Mouse (Mus musculus) MEL (cell line): ENCODE measurements around the gene Irs3. TPM values are rescaled to one million over a fixed set of nuclear protein-coding genes. Genes with fewer than 3 reads are reported as not detected.

Source experiments
- DNase-seq: peaks from one replicate; pipeline ENCODE4 v3.0.0; 2011; ENCODE audit warnings: low read depth, low spot score
- H3K27ac ChIP-seq: 2 replicates; pipeline ENCODE4 v1.5.1; 2012; ENCODE audit warnings: low read depth, mild to moderate bottlenecking, control low read depth, low read length, moderate library complexity; ENCODE audit not compliant: control insufficient read depth
- H3K27me3 ChIP-seq, 2 experiments: fragments of 150-350 bp in 1 of 2; sonication (generic) in 1 of 2; 2 replicates each; pipeline ENCODE4 v1.6.1; 2012; ENCODE audit warnings: low read length in 2 of 2, mild to moderate bottlenecking in 2 of 2, improper control_type of control experiment in 1 of 2, moderate library complexity in 1 of 2; ENCODE audit not compliant: insufficient read depth in 2 of 2, control insufficient read depth in 1 of 2
- H3K36me3 ChIP-seq, 2 experiments: 2 replicates each; pipeline ENCODE4 v1.6.1; 2012 to 2014; ENCODE audit warnings: low read length in 2 of 2, improper control_type of control experiment in 1 of 2, inconsistent platforms in 1 of 2, mild to moderate bottlenecking in 1 of 2; ENCODE audit not compliant: insufficient read depth in 2 of 2, control insufficient read depth in 1 of 2
- H3K4me1 ChIP-seq, 2 experiments: fragments of 150-350 bp in 1 of 2; sonication (generic) in 1 of 2; 2 replicates each; pipeline ENCODE4 v1.6.1; 2012; ENCODE audit warnings: low read length in 2 of 2, improper control_type of control experiment in 1 of 2, mild to moderate bottlenecking in 1 of 2; ENCODE audit not compliant: insufficient read depth in 2 of 2, control insufficient read depth in 1 of 2
- H3K4me3 ChIP-seq, 2 experiments: fragments of 150-350 bp in 1 of 2; sonication (generic) in 1 of 2; 2 replicates each; pipeline ENCODE4 v1.5.1; 2012; ENCODE audit warnings: low read depth in 2 of 2, low read length in 2 of 2, mild to moderate bottlenecking in 2 of 2, moderate library complexity in 2 of 2, control low read depth in 1 of 2, improper control_type of control experiment in 1 of 2; ENCODE audit not compliant: control insufficient read depth in 1 of 2, insufficient read depth in 1 of 2
- H3K79me2 ChIP-seq: 2 replicates; pipeline ENCODE4 v1.6.1; 2012; ENCODE audit warnings: mild to moderate bottlenecking, low read length, moderate library complexity; ENCODE audit not compliant: control insufficient read depth, poor library complexity, insufficient read depth
- H3K9ac ChIP-seq: 2 replicates; pipeline ENCODE4 v1.6.1; 2012; ENCODE audit warnings: low read depth, mild to moderate bottlenecking, control low read depth, low read length, moderate library complexity; ENCODE audit not compliant: control insufficient read depth, poor library complexity, severe bottlenecking
- H3K9me3 ChIP-seq: fragments of 150-350 bp; sonication (generic); replicated peaks from 2 replicates; pipeline ENCODE4 v1.6.1; 2012; ENCODE audit warnings: mild to moderate bottlenecking, low read length, improper control_type of control experiment, moderate library complexity; ENCODE audit not compliant: insufficient read depth
- BHLHE40 ChIP-seq: IDR thresholded peaks from 2 replicates; pipeline ENCODE4 v1.6.1; 2012; ENCODE audit warnings: low read depth, mild to moderate bottlenecking, inconsistent platforms, low read length, improper control_type of control experiment, borderline replicate concordance
- CHD1 ChIP-seq: IDR thresholded peaks from 2 replicates; pipeline ENCODE4 v1.6.1; 2012; ENCODE audit warnings: low read depth, mild to moderate bottlenecking, inconsistent platforms, low read length, improper control_type of control experiment
- CHD2 ChIP-seq: IDR thresholded peaks from 2 replicates; pipeline ENCODE4 v1.6.1; 2011; ENCODE audit warnings: low read length, improper control_type of control experiment
- CTCF ChIP-seq, 3 experiments: IDR thresholded peaks in 2 of 3; conservative IDR thresholded peaks in 1 of 3; 2 replicates each; pipeline ENCODE4 v1.5.1; 2011 to 2012; ENCODE audit warnings: low read length in 3 of 3, low read depth in 2 of 3, mild to moderate bottlenecking in 2 of 3, improper control_type of control experiment in 1 of 3, inconsistent platforms in 1 of 3, mixed read lengths in 1 of 3, moderate library complexity in 1 of 3; ENCODE audit not compliant: control insufficient read depth in 1 of 3, insufficient read depth in 1 of 3, poor library complexity in 1 of 3, severe bottlenecking in 1 of 3
- E2F4 ChIP-seq: IDR thresholded peaks from 2 replicates; pipeline ENCODE4 v1.6.1; 2011; ENCODE audit warnings: low read depth, low read length, improper control_type of control experiment, borderline replicate concordance
- ELF1 ChIP-seq: IDR thresholded peaks from 2 replicates; pipeline ENCODE4 v1.6.1; 2014; ENCODE audit warnings: low read depth, mild to moderate bottlenecking, inconsistent platforms, low read length, improper control_type of control experiment, moderate library complexity
- EP300 ChIP-seq, 2 experiments: IDR thresholded peaks; 2 replicates each; pipeline ENCODE4 v1.6.1; 2011; ENCODE audit warnings: improper control_type of control experiment in 2 of 2, low read length in 2 of 2, low read depth in 1 of 2, mild to moderate bottlenecking in 1 of 2
- ETS1 ChIP-seq: IDR thresholded peaks from 2 replicates; pipeline ENCODE4 v1.6.1; 2012; ENCODE audit warnings: low read depth, mild to moderate bottlenecking, inconsistent platforms, low read length, improper control_type of control experiment, moderate library complexity
- GATA1 ChIP-seq: IDR thresholded peaks from 2 replicates; pipeline ENCODE4 v1.6.1; 2011; ENCODE audit warnings: low read depth, low read length, improper control_type of control experiment
- HCFC1 ChIP-seq: IDR thresholded peaks from 2 replicates; pipeline ENCODE4 v1.6.1; 2012; ENCODE audit warnings: low read depth, mild to moderate bottlenecking, inconsistent platforms, low read length, improper control_type of control experiment, moderate library complexity
- JUND ChIP-seq: IDR thresholded peaks from 2 replicates; pipeline ENCODE4 v1.6.1; 2011; ENCODE audit warnings: low read depth, mild to moderate bottlenecking, improper control_type of control experiment, low read length
- KAT2A ChIP-seq: conservative IDR thresholded peaks from 2 replicates; pipeline ENCODE4 v1.6.1; 2012; ENCODE audit warnings: low read depth, low read length, improper control_type of control experiment, inconsistent platforms
- MAFK ChIP-seq: IDR thresholded peaks from 2 replicates; pipeline ENCODE4 v1.6.1; 2011; ENCODE audit warnings: low read depth, mild to moderate bottlenecking, low read length, improper control_type of control experiment, borderline replicate concordance
- MAZ ChIP-seq: IDR thresholded peaks from 2 replicates; pipeline ENCODE4 v1.6.1; 2012; ENCODE audit warnings: low read depth, mild to moderate bottlenecking, inconsistent platforms, low read length, improper control_type of control experiment
- MXI1 ChIP-seq: IDR thresholded peaks from 2 replicates; pipeline ENCODE4 v1.6.1; 2011; ENCODE audit warnings: mild to moderate bottlenecking, low read depth, low read length, improper control_type of control experiment
- NELFE ChIP-seq: IDR thresholded peaks from 2 replicates; pipeline ENCODE4 v1.6.1; 2011; ENCODE audit warnings: low read depth, low read length, improper control_type of control experiment
- POLR2A ChIP-seq, 2 experiments: IDR thresholded peaks; 2 replicates each; pipeline ENCODE4 v1.6.1; 2011 to 2012; ENCODE audit warnings: low read length in 2 of 2, mild to moderate bottlenecking in 2 of 2, control low read depth in 1 of 2, improper control_type of control experiment in 1 of 2, low read depth in 1 of 2, moderate library complexity in 1 of 2; ENCODE audit not compliant: control insufficient read depth in 1 of 2, insufficient read depth in 1 of 2, poor library complexity in 1 of 2
- POLR2AphosphoS2 ChIP-seq: IDR thresholded peaks from 2 replicates; pipeline ENCODE4 v1.6.1; 2011; ENCODE audit warnings: low read length, improper control_type of control experiment
- POLR2AphosphoS5 ChIP-seq: IDR thresholded peaks from 2 replicates; pipeline ENCODE4 v1.6.1; 2012; ENCODE audit warnings: low read depth, borderline replicate concordance, mild to moderate bottlenecking, inconsistent platforms, low read length, moderate library complexity, mixed read lengths
- RAD21 ChIP-seq: IDR thresholded peaks from 2 replicates; pipeline ENCODE4 v1.6.1; 2011; ENCODE audit warnings: mild to moderate bottlenecking, low read depth, low read length, improper control_type of control experiment
- SMC3 ChIP-seq: IDR thresholded peaks from 2 replicates; pipeline ENCODE4 v1.6.1; 2011; ENCODE audit warnings: low read depth, low read length, improper control_type of control experiment
- TAL1 ChIP-seq: IDR thresholded peaks from 2 replicates; pipeline ENCODE4 v1.6.1; 2012; ENCODE audit warnings: mild to moderate bottlenecking, inconsistent platforms, low read length, moderate library complexity, mixed read lengths
- UBTF ChIP-seq: IDR thresholded peaks from 2 replicates; pipeline ENCODE4 v1.6.1; 2012; ENCODE audit warnings: low read depth, mild to moderate bottlenecking, inconsistent platforms, low read length, improper control_type of control experiment, moderate library complexity, borderline replicate concordance; ENCODE audit not compliant: insufficient read depth
- USF2 ChIP-seq, 2 experiments: IDR thresholded peaks; 2 replicates each; pipeline ENCODE4 v1.6.1; 2011 to 2012; ENCODE audit warnings: improper control_type of control experiment in 2 of 2, low read length in 2 of 2, borderline replicate concordance in 1 of 2, inconsistent platforms in 1 of 2, low read depth in 1 of 2, mild to moderate bottlenecking in 1 of 2; ENCODE audit not compliant: insufficient read depth in 1 of 2
- ZC3H11A ChIP-seq: IDR thresholded peaks from 2 replicates; pipeline ENCODE4 v1.6.1; 2012; ENCODE audit warnings: low read depth, mild to moderate bottlenecking, inconsistent platforms, low read length, improper control_type of control experiment
- ZNF384 ChIP-seq: IDR thresholded peaks from 2 replicates; pipeline ENCODE4 v1.6.1; 2012; ENCODE audit warnings: low read depth, mild to moderate bottlenecking, inconsistent platforms, low read length, improper control_type of control experiment
- polyA plus RNA-seq, 2 experiments: library from polyadenylated mRNA; stranded (reverse) in 1 of 2; unstranded in 1 of 2; fragments of >175 nt in 1 of 2; fragments of >200 nt in 1 of 2; gene quantifications; 2 replicates each; pipeline versions ENCODE4 v1.2.1 to v1.2.4; 2012; ENCODE audit warnings: low replicate concordance in 2 of 2, low read depth in 1 of 2; ENCODE audit not compliant: insufficient read length in 2 of 2, insufficient read depth in 1 of 2, missing spikeins in 1 of 2
- total RNA-seq: library from RNA; depleted of rRNA; stranded (reverse); fragments of 300-350 nt; gene quantifications from 2 replicates; pipeline ENCODE4 v1.2.3, GENCODE M21; 2012

Gene Irs3
- total and polyA plus RNA-seq, 3 experiments, result not detected

GRCm38 (mm10) chr5:137652474-137652873 is 7.0 kb upstream of the Irs3 start:
- Histone ChIP-seq H3K9ac (no peak overlapping the region), H3K9me3 (no peaks in the 10 kb centered on the region), H3K27ac (no peak overlapping the region), H3K4me3 (no peak overlapping the region), H3K4me1 (peaks cover 2 to 9% of the 10 kb centered on the region in 2 experiments), H3K27me3 (no peaks in the 10 kb centered on the region), H3K36me3 (peaks cover 3 to 11% of the 10 kb centered on the region in 2 experiments; a peak in 3 of 4 replicates), H3K79me2 (no peaks in the 10 kb centered on the region)
- TF ChIP-seq GATA1 (no peak), ZNF384 (no peak), BHLHE40 (no peak), CHD2 (no peak), CTCF (IDR thresholded peaks at IDR 0.05 in 2 of 3, conservative IDR thresholded peaks at IDR 0.05 in 1 of 3; ENCODE audit: control insufficient read depth in 1 of 3, insufficient read depth in 1 of 3, low read depth in 2 of 3, low read length in 3 of 3, poor library complexity in 1 of 3, severe bottlenecking in 1 of 3) (peak; percentile 77 to 84 (median 78)), ETS1 (no peak), NELFE (no peak), USF2 (IDR thresholded peaks at IDR 0.05; ENCODE audit: borderline replicate concordance in 1 of 2, insufficient read depth in 1 of 2, low read depth in 1 of 2, low read length in 2 of 2) (no peak), SMC3 (peak; percentile 64), MXI1 (no peak), UBTF (no peak), EP300 (IDR thresholded peaks at IDR 0.05; ENCODE audit: low read depth in 1 of 2, low read length in 2 of 2) (no peak), ZC3H11A (no peak), TAL1 (no peak), KAT2A (no peak), JUND (no peak), POLR2A (IDR thresholded peaks at IDR 0.05; ENCODE audit: control insufficient read depth in 1 of 2, insufficient read depth in 1 of 2, low read depth in 1 of 2, low read length in 2 of 2, poor library complexity in 1 of 2) (no peak), CHD1 (no peak), E2F4 (no peak), MAFK (no peak), RAD21 (peak; percentile 57), ELF1 (no peak), HCFC1 (no peak), POLR2AphosphoS2 (no peak), POLR2AphosphoS5 (no peak), MAZ (peak; percentile 42; the same call in 1 of the 2 replicates)
- DNase-seq, result peak; percentile 64
